Mouse (Mus musculus) liver, postnatal 0 days (tissue): Measurements from ENCODE around the gene Vars2.

Source experiments
- CTCF ChIP-seq: sonication (generic); IDR thresholded peaks from 2 replicates; pipeline ENCODE4 v1.5.1; 2016; ENCODE audit warnings: antibody characterized with exemption, low read depth
- EP300 ChIP-seq: IDR thresholded peaks from 2 replicates; pipeline ENCODE4 v1.6.1; 2016; ENCODE audit warnings: antibody characterized with exemption, low read depth, mild to moderate bottlenecking

- TF ChIP-seq CTCF = no peak
- TF ChIP-seq EP300 = no peak
Observed at GRCm38 (mm10) chr17:35708611-35709010, 41.2 kb upstream of the Vars2 start.
